Mouse (Mus musculus) limb, embryonic 10.5 days (tissue): ENCODE measurements around the gene Wbp2. TPM values are rescaled to one million over a fixed set of nuclear protein-coding genes. Genes with fewer than 3 reads are reported as not detected.

Experiments
- DNase-seq: peaks from one replicate; pipeline ENCODE4 v3.0.0-alpha.2; 2017; ENCODE audit warnings: low spot score
- H3K27ac ChIP-seq: fragments of 300-500 bp; sonication (generic); 2 replicates; pipeline ENCODE4 v1.5.1; 2016; ENCODE audit warnings: mild to moderate bottlenecking
- H3K27me3 ChIP-seq: fragments of 300-500 bp; sonication (generic); 2 replicates; pipeline ENCODE4 v1.6.1; 2016; ENCODE audit warnings: low read depth, mild to moderate bottlenecking; ENCODE audit not compliant: poor library complexity, severe bottlenecking
- H3K36me3 ChIP-seq: fragments of 300-500 bp; sonication (generic); 2 replicates; pipeline ENCODE4 v1.6.1; 2016; ENCODE audit warnings: mild to moderate bottlenecking, moderate library complexity
- H3K4me1 ChIP-seq: fragments of 300-500 bp; sonication (generic); 2 replicates; pipeline ENCODE4 v1.6.1; 2016
- H3K4me3 ChIP-seq: fragments of 300-500 bp; sonication (generic); 2 replicates; pipeline ENCODE4 v1.5.1; 2016; ENCODE audit warnings: mild to moderate bottlenecking, moderate library complexity
- H3K9me3 ChIP-seq: fragments of 300-500 bp; sonication (generic); replicated peaks from 2 replicates; pipeline ENCODE4 v1.6.1; 2016; ENCODE audit warnings: mild to moderate bottlenecking
- WGBS: fragments of 180-500 bp; shearing (Covaris S2); methylation state at CpG from one replicate; pipeline ENCODE4 v1.1.7; 2016; 5-methylcytosine and 5-hydroxymethylcytosine counted together
- polyA plus RNA-seq: library from polyadenylated mRNA; unstranded; fragments of >200 nt; fragmentation: Nextera tagmentation; extraction: Ambion mirVana; gene quantifications from 2 replicates; pipeline ENCODE4 v1.2.1, GENCODE M21; 2016

Gene Wbp2
- polyA plus RNA-seq, 1 experiment from 2014 or later: 56.9 TPM

DNA sequence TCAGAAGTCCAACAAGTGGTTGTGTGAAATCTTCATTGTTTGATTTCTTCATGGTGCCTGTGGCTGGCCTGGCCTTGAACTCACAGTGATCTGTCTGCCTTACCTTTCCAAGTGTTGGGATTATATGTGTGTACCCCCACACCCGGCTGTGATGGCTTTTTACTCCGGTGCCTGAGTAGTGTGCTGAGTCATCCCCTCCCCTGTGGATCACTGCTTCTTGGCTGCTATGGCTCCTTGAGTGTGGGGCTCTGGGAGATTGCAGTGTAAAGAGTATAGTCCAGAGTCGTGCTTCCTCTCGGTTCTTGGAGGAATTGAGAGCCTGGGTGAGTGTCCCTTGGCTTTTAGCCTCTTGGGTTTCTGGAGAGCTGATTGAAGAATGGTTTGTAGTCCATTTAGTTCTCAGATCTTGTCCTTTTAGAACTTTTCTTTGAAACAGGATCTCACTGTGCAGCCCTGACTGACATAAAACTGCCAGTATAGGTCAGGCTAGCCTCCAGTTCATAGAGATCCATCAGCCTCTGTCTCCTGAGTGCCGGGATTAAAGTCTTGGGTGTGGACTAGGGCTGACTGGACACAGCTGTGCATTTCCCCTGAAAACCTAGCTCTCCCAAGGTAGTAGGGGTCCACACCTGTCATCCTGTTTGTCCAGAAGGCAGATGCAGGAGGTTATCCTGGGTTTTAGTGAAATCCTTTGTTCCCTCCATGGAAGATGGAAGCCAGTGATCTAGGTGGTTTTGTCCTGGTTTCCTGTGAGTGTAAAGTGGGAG, 44.2 kb downstream of the Wbp2 start:
- 72% methylated on average over 5 of the region's 5 CpGs for WGBS
- H3K9me3 ChIP-seq: no peaks in the 10 kb centered on the region
- no peak overlapping the region for H3K27ac ChIP-seq
- H3K27me3 ChIP-seq: no peaks in the 10 kb centered on the region
- DNase-seq: no peak
- H3K4me3 ChIP-seq: no peak overlapping the region
- H3K4me1 ChIP-seq: no peaks in the 10 kb centered on the region
- peaks cover 97% of the 10 kb centered on the region for H3K36me3 ChIP-seq

- Histone ChIP-seq H3K27me3 (no peaks in the 10 kb centered on the region), H3K4me3 (no peak overlapping the region), H3K4me1 (no peaks in the 10 kb centered on the region), H3K27ac (no peak overlapping the region), H3K36me3 (peaks cover 95% of the 10 kb centered on the region), H3K9me3 (no peaks in the 10 kb centered on the region)
- WGBS: 97% methylated on average over 2 of the region's 2 CpGs
- no peak for DNase-seq
Observed at GRCm38 (mm10) chr11:116041833-116042232, 45.0 kb downstream of the Wbp2 start.

GRCm38 (mm10) chr11:116040593-116040992, 46.2 kb downstream of the Wbp2 start:
- no peaks in the 10 kb centered on the region for H3K9me3 ChIP-seq
- peaks cover 90% of the 10 kb centered on the region for H3K36me3 ChIP-seq
- WGBS: 93% methylated on average over 6 of the region's 6 CpGs
- no peak for DNase-seq
- no peak overlapping the region for H3K27ac ChIP-seq
- no peak overlapping the region for H3K4me3 ChIP-seq
- H3K27me3 ChIP-seq: no peaks in the 10 kb centered on the region
- no peaks in the 10 kb centered on the region for H3K4me1 ChIP-seq

GRCm38 (mm10) chr11:116037826-116038225, 49.0 kb downstream of the Wbp2 start:
- Histone ChIP-seq H3K27me3 (no peaks in the 10 kb centered on the region), H3K27ac (no peak overlapping the region), H3K4me3 (no peak overlapping the region), H3K36me3 (peaks cover 90% of the 10 kb centered on the region), H3K4me1 (peaks cover 4% of the 10 kb centered on the region; the same call in 1 of the 2 replicates), H3K9me3 (no peaks in the 10 kb centered on the region)
- WGBS: 92% methylated on average over 9 of the region's 9 CpGs
- DNase-seq: no peak

DNA sequence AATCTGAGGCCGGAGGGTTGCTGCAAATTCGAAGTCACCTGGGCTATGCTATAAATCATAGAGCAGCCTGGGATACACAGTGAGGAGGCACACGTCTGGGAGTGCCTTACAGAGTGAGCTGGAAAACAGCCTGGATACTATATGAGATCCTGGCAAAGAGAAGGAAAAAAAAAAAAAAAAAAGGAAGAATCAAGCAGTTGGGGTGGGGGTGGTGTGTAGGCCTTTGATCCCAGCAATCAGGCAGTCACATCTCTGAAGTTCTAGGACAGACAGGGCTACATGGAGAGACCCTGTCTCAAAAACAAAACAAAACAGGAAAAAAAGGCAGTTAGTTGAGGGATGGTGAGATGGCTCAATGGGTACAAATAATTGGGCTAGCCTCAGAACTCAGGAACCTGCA, 50.1 kb downstream of the Wbp2 start:
- Histone ChIP-seq H3K27ac (no peak overlapping the region), H3K4me3 (no peak overlapping the region), H3K36me3 (peaks cover 90% of the 10 kb centered on the region), H3K4me1 (peaks cover 12% of the 10 kb centered on the region), H3K27me3 (no peaks in the 10 kb centered on the region), H3K9me3 (no peaks in the 10 kb centered on the region)
- WGBS: 77% methylated on average over 3 of the region's 3 CpGs
- DNase-seq: no peak

DNA sequence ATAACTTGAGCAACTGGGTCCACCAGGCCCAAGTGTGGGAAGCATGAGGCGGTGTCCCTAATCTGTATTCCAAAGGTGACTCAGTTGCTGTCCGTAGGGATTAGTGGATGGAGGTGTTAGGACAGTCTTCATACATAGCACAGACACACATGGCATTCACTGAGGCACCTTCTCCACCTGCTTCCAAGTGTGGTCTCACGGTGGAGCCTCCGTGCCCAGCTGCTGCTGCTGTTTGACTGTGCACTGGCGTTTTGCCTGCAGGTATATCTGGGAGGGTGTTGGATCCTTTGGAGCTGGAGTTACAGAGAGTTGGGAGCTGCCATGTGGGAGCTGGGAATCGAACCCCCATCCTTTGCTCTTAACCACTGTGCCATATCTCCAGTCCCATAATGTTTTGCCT, 52.2 kb downstream of the Wbp2 start:
- no peaks in the 10 kb centered on the region for H3K9me3 ChIP-seq
- peaks cover 72% of the 10 kb centered on the region for H3K36me3 ChIP-seq
- 95% methylated on average over 6 of the region's 6 CpGs for WGBS
- DNase-seq: no peak
- H3K4me3 ChIP-seq: no peak overlapping the region
- peaks cover 20% of the 10 kb centered on the region for H3K4me1 ChIP-seq
- H3K27ac ChIP-seq: no peak overlapping the region
- no peaks in the 10 kb centered on the region for H3K27me3 ChIP-seq

- WGBS: 33% methylated on average over 14 of the region's 14 CpGs
- Histone ChIP-seq H3K4me1 (peaks cover 23% of the 10 kb centered on the region), H3K4me3 (peak overlapping the region; percentile 74), H3K9me3 (no peaks in the 10 kb centered on the region), H3K27me3 (no peaks in the 10 kb centered on the region), H3K27ac (peak overlapping the region; percentile 99), H3K36me3 (peaks cover 41% of the 10 kb centered on the region)
- DNase-seq: peak; percentile 57
Observed at GRCm38 (mm10) chr11:116030898-116031845, 55.6 kb downstream of the Wbp2 start.

DNA sequence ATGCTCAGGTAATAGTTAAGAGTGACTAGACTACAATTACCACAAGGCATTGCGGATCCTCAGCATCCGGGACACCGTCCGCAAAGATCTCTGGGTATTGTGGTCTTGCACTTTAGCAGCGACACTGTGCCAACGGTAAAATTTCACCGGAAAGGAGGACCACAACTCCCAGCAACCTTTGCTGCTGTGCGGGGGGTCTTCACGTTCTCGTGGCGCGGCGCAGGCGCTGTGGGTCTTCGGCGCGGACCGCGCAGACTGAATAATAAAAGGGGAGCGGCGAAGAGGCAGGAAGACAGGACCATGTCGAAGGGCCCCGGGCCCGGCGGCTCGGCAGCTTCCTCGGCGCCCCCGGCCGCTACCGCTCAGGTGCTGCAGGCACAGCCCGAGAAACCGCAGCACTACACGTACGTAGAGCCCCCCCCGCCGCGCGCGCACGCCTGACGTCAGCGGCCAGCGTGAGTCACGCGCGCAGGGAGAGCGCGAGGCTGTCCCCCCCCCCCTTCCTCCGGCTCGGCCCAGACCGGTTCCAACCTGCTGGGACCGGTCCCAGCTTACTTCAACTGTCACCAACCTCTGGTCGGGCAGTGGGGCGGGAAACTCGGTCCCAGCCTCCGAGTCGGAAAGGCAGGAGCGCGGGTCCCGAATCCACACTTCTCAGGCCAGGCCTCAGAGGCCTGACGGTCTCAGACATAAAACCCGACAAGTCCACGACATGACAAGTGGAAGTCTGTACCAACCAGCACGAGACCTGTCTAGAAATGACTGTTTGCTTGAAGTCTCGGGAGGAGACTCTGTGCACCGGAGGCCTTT, 56.5 kb downstream of the Wbp2 start, which contains the start of gene Unk:
Gene Unk, plus strand, starts transcription at position 235 of the 810 bp plus-strand sequence.
- H3K9me3 ChIP-seq: no peaks in the 10 kb centered on the region
- DNase-seq: peak; percentile 98
- H3K4me3 ChIP-seq: peak within 1 kb of the TSS; percentile 74
- WGBS: under 1% methylated on average over 65 of the region's 67 CpGs
- peaks cover 36% of the 10 kb centered on the region for H3K36me3 ChIP-seq
- H3K27me3 ChIP-seq: no peaks in the 10 kb centered on the region
- peaks cover 23% of the 10 kb centered on the region for H3K4me1 ChIP-seq
- peak within 1 kb of the TSS; percentile 99 for H3K27ac ChIP-seq

DNA sequence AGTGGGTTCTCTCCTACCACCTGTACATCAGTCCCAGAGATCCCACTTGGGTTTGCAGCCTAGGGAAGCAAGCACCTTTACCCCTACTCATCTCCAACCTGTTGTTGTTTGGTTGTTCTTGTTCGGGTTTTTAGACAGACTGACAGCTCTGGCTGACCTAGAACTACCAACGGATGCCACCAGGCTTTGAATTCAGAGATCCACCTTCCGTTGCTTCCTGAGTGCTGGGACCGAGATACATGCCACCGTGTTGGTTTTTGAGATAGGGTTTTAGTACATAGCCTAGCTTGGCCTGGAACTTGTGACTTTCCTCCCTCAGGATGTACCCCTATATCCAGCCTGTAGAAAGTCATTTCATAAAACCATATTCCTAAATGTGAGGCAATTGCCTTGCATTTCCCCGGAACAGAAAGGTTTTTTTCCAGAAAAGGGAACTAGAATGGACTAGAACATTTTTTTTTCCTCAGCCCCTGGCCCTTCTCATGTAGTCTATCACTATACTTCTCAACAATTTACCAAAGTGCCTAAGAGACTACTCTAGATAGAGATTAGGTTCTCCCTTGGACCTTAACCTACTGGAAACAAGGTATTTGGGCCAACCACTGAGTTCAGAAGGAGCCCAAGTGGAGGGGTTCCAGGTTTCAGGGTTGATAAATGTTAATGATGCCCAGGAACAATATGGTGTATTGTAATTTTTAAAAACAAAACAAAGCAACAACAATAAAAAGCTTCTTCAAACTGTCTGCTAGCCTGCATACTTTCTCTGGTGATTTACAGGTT, 57.5 kb downstream of the Wbp2 start:
- Histone ChIP-seq H3K36me3 (peaks cover 26% of the 10 kb centered on the region), H3K9me3 (no peaks in the 10 kb centered on the region), H3K4me1 (peaks cover 23% of the 10 kb centered on the region), H3K4me3 (peak overlapping the region; percentile 74), H3K27me3 (no peaks in the 10 kb centered on the region), H3K27ac (peak overlapping the region; percentile 99)
- 89% methylated on average over 6 of the region's 6 CpGs for WGBS
- DNase-seq: no peak
